Mouse (Mus musculus) Patski (cell line): Measurements from ENCODE around the gene Fbxo3. TPM values are rescaled to one million over a fixed set of nuclear protein-coding genes. Genes with fewer than 3 reads are reported as not detected.

ENCODE experiments used
- ATAC-seq: fragments of 100-300 bp; one replicate; pipeline ENCODE4 v1.8.0; 2021
- CTCF ChIA-PET: fragments of 350-600 bp; sonication (Branson Sonifier 250); formaldehyde crosslinking; loops from one replicate; lab custom pipeline; 2022; ENCODE audit warnings: inconsistent platforms; lab: Charles Lee
- POLR2A ChIA-PET: fragments of 350-600 bp; sonication (Branson Sonifier 250); formaldehyde crosslinking; loops from one replicate; lab custom pipeline; 2022; ENCODE audit warnings: antibody characterized with exemption, inconsistent platforms; lab: Charles Lee
- DNase-seq: peaks from one replicate; pipeline ENCODE4 v3.0.0-alpha.2; 2011; ENCODE audit warnings: low read depth, low spot score
- H3K27me3 ChIP-seq: fragments of 371-371 bp; one replicate; pipeline ENCODE4 v1.5.1; 2021
- CTCF ChIP-seq: fragments of 100-300 bp; IDR thresholded peaks from one replicate; pipeline ENCODE4 v1.5.1; 2021
- in situ Hi-C: fragments of 300-500 bp; cut with MboI; formaldehyde crosslinking; loops from 3 replicates; pipeline ENCODE4 v1.11.1; 2018; ENCODE audit warnings: low pct_unique_long_range_greater_than_20kb, mixed read lengths
- polyA plus RNA-seq: library from polyadenylated mRNA; unstranded; gene quantifications from one replicate; pipeline ENCODE4 v1.2.3, GENCODE M21; 2021

Fbxo3 gene
- polyA plus RNA-seq, 1 experiment from 2014 or later, result 40.4 TPM

DNA sequence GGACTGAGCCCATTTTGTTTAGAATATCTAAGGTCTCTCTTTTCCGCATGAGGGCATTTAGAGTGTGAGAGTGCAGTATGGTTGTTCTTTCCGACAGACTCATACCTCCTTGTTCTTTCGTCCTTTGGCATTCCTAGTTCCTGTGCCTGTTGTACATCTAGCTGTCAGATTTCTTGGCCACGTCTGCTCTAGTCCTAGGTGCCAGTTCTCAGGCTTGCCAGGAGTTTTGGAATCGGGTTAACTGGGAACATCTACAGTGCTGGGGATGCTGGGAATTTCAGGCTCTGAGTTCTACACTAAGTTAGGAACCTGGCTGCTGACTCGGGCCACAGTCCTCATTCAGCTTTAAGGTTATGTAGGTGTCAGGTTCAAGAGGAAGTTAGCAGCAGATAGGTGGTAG, 8.1 kb downstream of the Fbxo3 start:
- no peaks in the 10 kb centered on the region for H3K27me3 ChIP-seq
- in situ Hi-C loops, result loop anchor here (10.0 kb wide), 2 partner anchors 89 to 399 kb away; partner anchors contain the start of gene A930018P22Rik
- no peak for DNase-seq
- CTCF ChIA-PET, result interaction anchor here (0.8 to 1.2 kb wide), 6 partner anchors 10 to 101 kb away, joined by 3 to 4 read pairs (median 3); partner anchors contain the start of gene Cd59a
- TF ChIP-seq CTCF, result no peak
- POLR2A ChIA-PET, result no interaction called here
- ATAC-seq, result no peak

DNA sequence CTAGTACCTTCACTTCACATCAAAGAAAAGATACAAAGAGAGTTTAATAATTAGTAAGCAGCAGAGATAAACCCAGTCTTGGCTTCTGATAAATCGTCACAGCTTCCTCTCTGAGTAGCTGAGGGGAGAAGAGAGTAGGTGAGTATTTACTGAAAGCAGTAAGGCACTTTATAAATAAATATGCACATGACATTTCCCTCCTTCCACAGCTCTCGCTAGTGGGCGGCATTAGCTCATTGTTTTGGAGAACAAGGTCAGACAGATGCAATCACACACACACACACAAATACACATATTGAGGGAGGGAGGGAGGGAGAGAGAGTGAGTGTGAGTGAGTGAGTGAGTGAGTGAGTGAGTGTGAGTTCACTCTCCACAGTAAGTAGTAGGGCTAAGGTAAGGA, 8.8 kb downstream of the Fbxo3 start:
- in situ Hi-C loops, result loop anchor here (10.0 kb wide), 2 partner anchors 88 to 398 kb away; partner anchors contain the start of gene A930018P22Rik
- DNase-seq, result no peak
- POLR2A ChIA-PET, result no interaction called here

DNA sequence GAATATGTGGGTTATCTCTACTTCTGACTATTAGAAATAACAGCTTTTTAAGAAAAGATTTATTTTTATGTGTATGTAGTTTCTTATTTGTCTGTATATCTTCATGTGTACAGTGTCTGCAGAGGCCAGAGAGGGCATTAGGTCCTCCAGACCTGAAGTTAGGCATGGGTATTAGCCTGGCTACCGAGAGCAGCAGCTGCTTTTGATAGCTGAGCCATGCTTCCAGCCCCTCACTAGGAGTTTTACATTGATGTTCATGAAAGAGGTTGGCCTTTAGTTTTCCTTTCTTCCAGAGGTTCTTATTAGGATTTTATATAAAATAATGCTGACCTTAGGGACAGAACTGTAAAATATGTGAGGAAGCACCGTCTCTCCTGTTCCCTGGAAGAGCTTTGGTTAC, 10.7 kb downstream of the Fbxo3 start:
- no peak for ATAC-seq

More for the DNA sequence above, 8.8 kb downstream of the Fbxo3 start:
- TF ChIP-seq CTCF, result no peak
- no peaks in the 10 kb centered on the region for H3K27me3 ChIP-seq
- CTCF ChIA-PET, result interaction anchor here (1.0 kb wide), 2 partner anchors 20 to 100 kb away, joined by 3 read pairs; no protein-coding TSS in a partner anchor
- no peak for ATAC-seq

DNA sequence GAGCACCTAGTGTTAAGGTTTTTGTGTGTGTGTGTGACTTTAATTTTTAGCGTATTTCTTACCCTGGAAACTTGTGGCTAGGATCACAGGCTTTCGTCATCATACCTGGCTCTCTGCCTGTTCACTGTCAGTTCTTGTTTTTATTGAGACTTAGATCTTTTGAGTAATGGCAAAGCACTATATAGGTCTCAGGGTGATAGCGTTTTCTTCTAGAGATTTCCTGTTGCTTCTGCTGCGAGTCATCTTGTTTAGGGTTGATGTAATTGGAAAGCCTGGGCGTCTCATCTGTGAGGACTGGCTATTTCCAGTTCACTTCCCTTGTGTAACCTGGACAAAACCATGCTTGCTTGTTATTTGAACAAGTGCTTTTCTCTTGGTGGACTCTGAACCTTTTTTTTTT, 14.1 kb downstream of the Fbxo3 start:
- in situ Hi-C loops, result loop anchor here (10.0 kb wide), 1 partner anchor 543 kb away; no protein-coding TSS in a partner anchor
- DNase-seq (no peak), ATAC-seq (no peak)
- ChIA-PET CTCF (no interaction called here), POLR2A (no interaction called here)
- H3K27me3 ChIP-seq, result no peaks in the 10 kb centered on the region
- TF ChIP-seq CTCF, result no peak

More for the DNA sequence above, 10.7 kb downstream of the Fbxo3 start:
- DNase-seq, result no peak
- in situ Hi-C loops, result loop anchor here (10.0 kb wide), 2 partner anchors 87 to 397 kb away; partner anchors contain the start of gene A930018P22Rik
- no peaks in the 10 kb centered on the region for H3K27me3 ChIP-seq
- POLR2A ChIA-PET, result interaction anchor here (0.6 kb wide), 1 partner anchor 254 kb away, joined by 3 read pairs; no protein-coding TSS in a partner anchor
- CTCF ChIA-PET, result no interaction called here
- TF ChIP-seq CTCF, result no peak

DNA sequence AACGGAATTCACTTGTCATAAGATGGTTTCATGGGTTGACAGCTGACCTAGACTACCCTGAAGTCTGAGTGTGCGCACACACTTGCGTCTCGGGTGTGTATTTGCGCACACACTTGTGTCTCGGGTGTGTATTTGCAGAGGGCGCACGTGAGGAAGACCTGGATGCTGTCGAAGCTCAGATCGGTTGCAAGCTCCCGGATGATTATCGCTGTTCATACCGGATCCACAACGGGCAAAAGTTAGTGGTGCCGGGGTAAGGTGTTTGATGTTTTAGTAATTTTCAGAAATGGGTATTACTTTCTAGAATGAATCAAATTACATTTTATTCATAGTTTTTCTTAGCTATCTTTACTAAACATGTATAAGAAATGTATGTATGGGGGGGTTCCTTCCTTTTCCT, 15.2 kb downstream of the Fbxo3 start:
- ATAC-seq, result no peak
- POLR2A ChIA-PET, result interaction anchor here (0.7 kb wide), 1 partner anchor 970 kb away, joined by 3 read pairs; no protein-coding TSS in a partner anchor
- CTCF ChIA-PET, result interaction anchor here (1.6 kb wide), 1 partner anchor 12 kb away, joined by 4 read pairs; no protein-coding TSS in a partner anchor
- TF ChIP-seq CTCF, result no peak
- in situ Hi-C loops, result loop anchor here (10.0 kb wide), 1 partner anchor 542 kb away; no protein-coding TSS in a partner anchor
- DNase-seq, result no peak
- no peaks in the 10 kb centered on the region for H3K27me3 ChIP-seq

DNA sequence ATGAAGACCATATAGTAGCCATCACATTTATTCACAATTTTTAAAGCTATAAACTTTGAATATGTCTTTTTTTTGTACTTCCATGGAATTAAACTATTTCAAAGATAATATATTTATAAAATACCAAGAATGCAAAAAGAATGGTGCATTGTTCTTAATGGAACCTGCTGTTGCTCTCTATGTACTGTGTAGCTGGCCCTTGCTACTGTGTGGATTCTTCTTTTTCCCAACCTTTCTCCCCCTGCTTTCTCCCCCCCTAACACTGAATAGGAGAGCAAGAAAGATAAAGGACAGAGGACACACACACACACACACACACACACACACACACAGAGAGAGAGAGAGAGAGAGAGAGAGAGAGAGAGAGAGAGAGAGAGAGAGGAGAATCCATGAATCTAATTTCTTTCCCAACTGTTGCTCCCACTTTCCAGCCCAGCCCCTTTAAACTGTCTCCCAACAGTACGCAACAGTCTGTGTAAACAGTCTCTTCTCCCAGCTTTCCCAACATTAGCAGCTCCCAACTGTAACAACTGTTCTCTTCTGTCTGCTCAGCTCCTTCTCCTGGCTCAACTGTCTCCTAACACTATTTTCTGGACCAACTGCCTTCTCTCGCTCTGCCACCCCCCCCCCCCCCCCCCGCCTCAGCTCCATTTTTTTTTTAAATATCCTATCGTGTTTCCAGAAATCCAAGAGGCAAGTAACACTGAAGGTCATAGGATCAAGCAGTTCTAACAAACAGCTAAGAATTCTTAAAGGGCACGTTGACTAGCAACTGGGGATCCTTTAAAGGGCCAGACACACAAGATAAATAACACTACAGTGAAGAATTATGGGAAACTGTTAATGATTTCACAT, 16.3 kb downstream of the Fbxo3 start:
- DNase-seq, result no peak
- no peak for TF ChIP-seq CTCF
- no peak for ATAC-seq
- in situ Hi-C loops, result loop anchor here (10.0 kb wide), 1 partner anchor 541 kb away; no protein-coding TSS in a partner anchor
- H3K27me3 ChIP-seq, result no peaks in the 10 kb centered on the region
- ChIA-PET CTCF (interaction anchor here (0.6 to 1.6 kb wide), 5 partner anchors 9 to 64 kb away, joined by 3 to 5 read pairs (median 3); no protein-coding TSS in a partner anchor), POLR2A (no interaction called here)

DNA sequence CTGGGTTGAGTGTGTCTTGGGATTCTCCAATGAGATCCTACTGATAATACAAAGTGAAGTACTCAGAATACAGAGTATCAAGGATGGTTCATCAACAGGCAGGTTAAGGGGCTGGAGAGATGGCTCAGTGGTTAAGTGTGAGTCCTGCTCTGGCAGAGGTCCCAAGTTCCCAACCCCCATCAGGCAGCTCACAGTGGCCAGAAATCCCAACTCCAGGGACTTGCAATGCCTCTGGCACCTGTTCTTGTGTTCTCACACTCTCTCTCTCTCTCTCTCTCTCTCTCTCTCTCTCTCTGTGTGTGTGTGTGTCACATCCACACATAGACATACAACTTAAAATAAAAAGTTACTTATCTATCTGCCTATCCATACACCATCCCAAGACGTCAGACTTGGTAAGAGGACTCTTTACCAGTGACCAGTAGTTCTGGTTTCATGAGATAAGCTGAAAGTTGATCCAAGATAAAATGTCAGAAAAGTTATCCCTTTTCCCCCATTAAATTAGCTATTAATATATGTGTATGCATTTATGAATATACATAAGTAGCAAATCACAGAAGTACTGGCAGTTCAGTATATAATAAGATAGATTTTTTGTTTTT, 17.1 kb downstream of the Fbxo3 start:
- ChIA-PET CTCF (interaction anchor here (0.9 to 1.6 kb wide), 4 partner anchors 10 to 50 kb away, joined by 3 to 5 read pairs (median 4); no protein-coding TSS in a partner anchor), POLR2A (no interaction called here)
- no peak for ATAC-seq
- no peak for TF ChIP-seq CTCF
- DNase-seq, result no peak
- H3K27me3 ChIP-seq, result no peaks in the 10 kb centered on the region
- in situ Hi-C loops, result loop anchor here (10.0 kb wide), 1 partner anchor 540 kb away; no protein-coding TSS in a partner anchor

DNA sequence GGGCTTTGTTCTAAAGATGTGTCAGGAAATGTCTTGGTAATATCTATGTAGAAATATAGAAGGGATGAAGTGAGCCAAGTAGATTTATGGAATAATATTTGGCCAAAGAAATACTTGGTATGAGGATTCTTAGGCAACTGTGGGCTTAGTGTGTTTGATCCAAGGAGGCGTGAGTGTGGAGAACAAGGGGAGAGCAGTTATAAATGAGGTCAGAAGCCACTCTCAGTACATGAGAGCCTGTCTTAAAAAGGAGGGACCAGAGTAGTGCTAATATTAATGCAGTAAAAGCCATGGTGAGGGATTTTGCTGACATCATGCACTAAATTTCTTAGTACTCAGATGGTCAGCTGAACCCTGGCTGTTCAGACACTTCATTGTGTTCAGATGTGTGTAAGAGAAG, 30.9 kb downstream of the Fbxo3 start:
- DNase-seq (no peak), ATAC-seq (no peak)
- TF ChIP-seq CTCF, result no peak
- H3K27me3 ChIP-seq, result no peaks in the 10 kb centered on the region
- in situ Hi-C loops, result no loop called here
- ChIA-PET CTCF (no interaction called here), POLR2A (no interaction called here)

DNA sequence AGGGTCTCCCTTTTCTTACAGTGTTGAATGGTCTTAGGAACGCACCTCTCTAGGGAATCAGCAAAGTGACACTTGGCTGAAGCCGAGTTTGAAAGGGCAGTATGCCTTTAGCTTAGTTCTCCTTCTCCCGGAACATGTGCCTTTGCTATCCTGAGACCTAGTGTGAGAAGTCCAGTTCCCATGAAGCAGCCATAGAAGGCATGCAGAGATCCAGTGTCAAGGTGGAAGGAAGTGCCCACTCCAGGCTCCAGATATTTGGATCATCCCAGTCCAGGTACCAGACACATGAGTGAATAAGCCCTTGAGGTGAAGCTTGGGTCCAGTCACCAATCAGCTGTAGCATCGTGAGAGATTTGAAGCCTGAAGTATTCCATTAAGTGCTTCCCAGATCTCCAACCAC, 31.4 kb downstream of the Fbxo3 start:
- no peaks in the 10 kb centered on the region for H3K27me3 ChIP-seq
- in situ Hi-C loops, result no loop called here
- TF ChIP-seq CTCF, result no peak
- DNase-seq (no peak), ATAC-seq (no peak)
- POLR2A ChIA-PET, result no interaction called here
- CTCF ChIA-PET, result no interaction called here

DNA sequence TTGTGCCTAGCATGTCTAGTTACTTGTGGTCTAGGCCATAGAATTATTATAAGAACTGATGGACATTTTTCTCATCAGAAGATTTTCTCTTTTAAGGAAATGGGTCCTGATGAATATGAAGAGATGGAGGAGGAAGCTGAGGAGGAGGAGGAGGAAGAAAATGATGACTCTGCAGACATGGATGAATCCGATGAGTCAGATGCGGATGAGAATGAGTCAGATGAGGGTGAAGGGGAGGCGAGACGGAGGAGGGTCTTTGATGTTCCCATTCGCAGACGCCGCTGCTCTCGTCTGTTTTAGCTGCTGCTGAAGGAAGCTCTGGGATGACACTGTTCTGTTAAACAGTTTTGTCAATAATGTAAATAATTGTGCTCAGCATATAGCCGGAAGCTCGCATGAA, 32.3 kb downstream of the Fbxo3 start:
- no peak for TF ChIP-seq CTCF
- ChIA-PET CTCF (no interaction called here), POLR2A (interaction anchor here (1.6 kb wide), 1 partner anchor 9 kb away, joined by 5 read pairs; no protein-coding TSS in a partner anchor)
- ATAC-seq (no peak), DNase-seq (no peak)
- no peaks in the 10 kb centered on the region for H3K27me3 ChIP-seq
- in situ Hi-C loops, result no loop called here
